Mouse (Mus musculus) C2C12 (cell line): ENCODE data around the gene Abhd14a.

ENCODE experiments used
- CEBPB ChIP-seq: IDR thresholded peaks from one replicate; pipeline ENCODE4 v1.6.1; 2011; ENCODE audit warnings: low read depth, mild to moderate bottlenecking, control low read depth, moderate library complexity
- CTCF ChIP-seq: IDR thresholded peaks from one replicate; pipeline ENCODE4 v1.5.1; 2011; ENCODE audit not compliant: control insufficient read depth, insufficient read depth, insufficient read length
- MAX ChIP-seq: IDR thresholded peaks from one replicate; pipeline ENCODE4 v1.6.1; 2011; ENCODE audit warnings: mild to moderate bottlenecking, control low read depth
- MYOG ChIP-seq: IDR thresholded peaks from one replicate; pipeline ENCODE4 v1.6.1; 2011; ENCODE audit not compliant: control insufficient read depth, insufficient read length; ENCODE audit errors: extremely low read depth

DNA sequence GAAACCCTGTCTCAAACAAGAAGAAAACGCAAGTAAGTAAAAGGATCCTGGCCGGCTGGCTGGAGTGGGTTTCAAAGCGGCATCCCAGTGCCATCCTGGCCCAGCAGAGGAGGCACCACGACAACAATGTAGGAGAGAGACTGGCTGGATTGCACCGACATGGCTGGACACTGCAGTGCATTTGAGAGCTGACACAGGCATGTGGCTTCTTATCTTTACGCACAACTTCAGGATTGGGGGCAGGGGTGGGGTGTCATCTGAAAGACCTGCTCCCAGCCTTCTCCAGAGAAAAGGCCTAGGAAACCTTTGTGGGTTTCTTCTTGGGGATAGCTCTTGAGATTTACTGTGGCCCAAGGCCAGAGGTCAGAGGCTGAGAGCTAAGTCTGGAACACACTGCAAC lies 35.7 kb downstream of the Abhd14a start:
- TF ChIP-seq MAX (no peak), CEBPB (no peak), CTCF (no peak), MYOG (no peak)
